8 mouse cellular contexts compared by ENCODE assay signal in the genomic region with DNA sequence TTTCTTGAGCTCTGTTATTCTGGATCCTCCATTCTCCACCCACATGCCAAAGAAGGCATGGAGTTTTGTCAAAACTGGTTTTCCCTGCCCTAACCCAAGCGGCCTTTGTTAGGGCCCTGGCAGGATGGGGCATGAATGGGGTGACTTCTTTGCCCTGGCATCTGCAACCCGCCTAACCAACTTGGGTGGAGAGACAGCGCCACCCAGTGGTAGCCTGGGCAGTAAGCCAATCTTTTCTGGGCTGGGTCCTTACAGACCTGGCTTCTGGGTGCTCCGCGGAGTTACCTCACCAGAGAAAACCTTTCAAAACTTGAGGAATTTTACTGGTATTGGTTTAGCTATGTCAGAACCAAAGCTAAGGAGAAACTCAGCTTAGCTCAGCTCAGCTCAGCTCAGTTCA. TPM values are rescaled to one million over a fixed set of nuclear protein-coding genes. Genes with fewer than 3 reads are reported as not detected.
DNase-seq lines count a peak whose midpoint lies in the region; ATAC-seq lines count a peak whose summit lies in the region.

No protein-coding gene starts in this region.

- no peaks in the 10 kb centered on the region for H3K9me3 ChIP-seq in embryonic facial prominence, embryonic 12.5 days

- H3K36me3 ChIP-seq in embryonic facial prominence, embryonic 12.5 days, result no peaks in the 10 kb centered on the region

- ATAC-seq in embryonic facial prominence, embryonic 12.5 days (ENCODE audit: insufficient number of reproducible peaks, insufficient read depth, low FRiP score, low TSS enrichment), result peak; percentile 67; the same call in 1 of the 2 replicates

- H3K27me3 ChIP-seq in embryonic facial prominence, embryonic 12.5 days, result peaks cover 32% of the 10 kb centered on the region

- peak; percentile 50 to 53 for DNase-seq in CD8-positive naive resting alpha-beta T cell, adult 2 months (ENCODE audit: low read depth in 2 of 2, low spot score in 2 of 2)
- DNase-seq in adrenal gland, postnatal 14 days, result peak; percentile 88
- peak; percentile 83 for DNase-seq in heart, postnatal 4 days
- DNase-seq in layer of hippocampus, adult 11-12 months (ENCODE audit: low spot score), result peak; percentile 60
- DNase-seq in lung, postnatal 14 days, result peak; percentile 77
- DNase-seq in retina, adult 2 months (ENCODE audit: low read depth, low spot score), result peak; percentile 38
- DNase-seq in thymus, postnatal 4 days, result peak; percentile 84

- no peak overlapping the region for H3K4me3 ChIP-seq in embryonic facial prominence, embryonic 12.5 days

- WGBS in embryonic facial prominence, embryonic 12.5 days, result 19% methylated on average over 5 of the region's 5 CpGs

- H3K4me1 ChIP-seq in embryonic facial prominence, embryonic 12.5 days, result peaks cover 11% of the 10 kb centered on the region; the same call in 1 of the 2 replicates

- H3K9ac ChIP-seq in embryonic facial prominence, embryonic 12.5 days, result no peak overlapping the region

- no peak overlapping the region for H3K4me2 ChIP-seq in embryonic facial prominence, embryonic 12.5 days (replicated peaks)

- H3K27ac ChIP-seq in embryonic facial prominence, embryonic 12.5 days, result no peak overlapping the region

RNA-seq across cellular contexts. Expression of a gene that starts 51.8 kb away (rescaled TPM):
- total RNA-seq in adrenal gland, postnatal 14 days (2021), result 99.7 and 108 TPM in 2 replicates
- polyA plus RNA-seq in embryonic facial prominence, embryonic 12.5 days (2016; fragmentation: Nextera tagmentation; extraction: Ambion mirVana), result 195 and 197 TPM in 2 replicates
- 10 to 100 TPM; 37.7 to 40.0 TPM for total RNA-seq in heart, postnatal 4 days (2021)

Comparison
In these comparisons a context has a peak if more than half of its experiments do, and no peak if none do; other contexts are left out.
1. DNase-seq: peak in every context shown above with its lines; median percentile 88 in adrenal gland, postnatal 14 days; 84 in thymus, postnatal 4 days; 83 in heart, postnatal 4 days; 77 in lung, postnatal 14 days; 60 in layer of hippocampus, adult 11-12 months; 52 in CD8-positive naive resting alpha-beta T cell, adult 2 months; 38 in retina, adult 2 months.